Mouse (Mus musculus) olfactory bulb, adult 2 months (tissue): ENCODE measurements at regions not wholly inside any gene's neighbourhood (a gene's known extent, or its start where the extent isn't known, plus 50 kb on each side); places are given as distances from the start of the nearest gene placed in this dataset.

Experiments used
- CTCF ChIP-seq: fragments of 200-500 bp; IDR thresholded peaks from 2 replicates; pipeline ENCODE4 v1.5.1; 2012; ENCODE audit warnings: low read depth, mild to moderate bottlenecking, low read length, moderate library complexity; ENCODE audit not compliant: insufficient read depth
- POLR2A ChIP-seq: fragments of 200-500 bp; IDR thresholded peaks from 2 replicates; pipeline ENCODE4 v1.6.1; 2012; ENCODE audit warnings: mild to moderate bottlenecking, low read depth, low read length, moderate library complexity; ENCODE audit not compliant: insufficient read depth

- TF ChIP-seq CTCF (no peak), POLR2A (no peak)
Observed at GRCm38 (mm10) chr14:61786031-61786430, 178.8 kb downstream of the Kcnrg start.
